Mouse (Mus musculus): Measurements from ENCODE around the gene Sypl.

DNA sequence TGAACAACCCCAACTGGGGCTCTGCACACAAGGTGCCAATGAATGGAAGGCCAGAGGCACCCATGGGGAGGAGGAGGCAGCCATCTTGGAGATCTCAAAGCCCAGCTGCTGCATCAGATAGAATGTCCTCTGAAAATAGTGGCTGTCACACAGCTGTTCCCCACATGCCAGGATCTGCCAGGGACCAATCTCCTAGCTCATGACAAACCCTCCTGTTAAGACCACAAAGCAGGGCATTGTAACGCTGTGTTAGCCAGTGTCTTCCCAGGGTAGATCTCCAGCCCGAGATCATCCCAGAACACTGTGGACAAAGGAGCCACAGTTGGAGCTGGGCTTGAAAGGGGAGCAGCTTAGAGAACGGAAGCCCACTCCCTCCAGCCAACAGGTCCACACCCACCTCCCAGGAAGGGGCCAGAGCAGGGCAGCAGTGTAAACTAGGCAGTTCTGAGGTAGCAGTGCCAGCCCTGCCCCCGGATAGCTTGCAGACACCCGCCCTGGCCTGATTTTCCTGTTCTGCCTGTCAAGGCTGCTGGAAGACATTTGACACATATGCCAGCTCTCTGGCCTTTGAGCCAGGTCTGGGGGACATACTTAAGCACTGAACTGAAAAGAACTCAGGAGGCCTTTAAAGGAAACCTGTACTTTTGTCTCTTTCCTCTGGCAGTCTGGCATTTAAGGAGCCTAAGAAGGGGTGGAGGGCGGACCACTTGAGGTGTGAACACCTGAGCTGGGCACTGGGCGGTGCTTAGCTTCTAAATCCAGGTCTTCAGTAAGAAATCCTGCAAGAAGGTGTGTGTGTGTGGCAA, 54.8 kb downstream of the Sypl start:
- TF ChIP-seq CTCF (IDR thresholded peaks at IDR 0.05; ENCODE audit: extremely low read depth, insufficient read depth, low read length) (no peak), POLR2A (IDR thresholded peaks at IDR 0.05; ENCODE audit: extremely low read depth, insufficient read depth, low read length) (no peak)
